Mouse (Mus musculus): ENCODE results near the gene 5730409E04Rik.

The 5730409E04Rik gene

DNA sequence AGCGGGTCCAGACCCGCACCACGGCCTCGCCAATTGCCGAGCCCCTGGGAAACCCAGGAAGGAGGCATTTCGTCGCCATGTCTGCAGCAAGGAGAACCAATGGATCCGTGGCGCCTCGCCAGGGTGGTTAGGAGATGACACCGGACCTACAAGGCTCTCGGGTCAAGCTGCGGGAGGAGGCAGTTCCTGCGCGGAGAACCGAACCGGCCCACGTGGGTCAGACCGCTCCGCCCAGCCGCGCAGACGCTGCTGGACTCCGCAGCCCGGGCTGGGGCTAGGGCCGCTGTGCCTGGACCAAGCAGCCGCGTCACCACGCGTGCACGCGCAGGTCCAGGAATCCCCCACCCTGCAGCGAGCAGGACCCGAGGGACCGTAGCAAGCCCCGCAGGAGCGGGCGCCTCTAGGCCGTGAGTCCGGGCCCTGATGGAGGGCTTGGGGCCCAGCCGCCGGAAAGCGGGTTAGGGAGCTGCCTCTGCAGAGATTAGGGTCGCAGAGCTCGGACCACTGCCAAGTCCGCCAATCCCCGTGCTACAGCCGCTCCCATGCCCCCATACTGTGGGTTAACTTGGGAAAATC, at the start of gene 5730409E04Rik:
TSS of gene 5730409E04Rik (plus strand) at position 213 of the 576 bp plus-strand sequence.
- no peak for DNase-seq (ENCODE audit: low spot score)

DNA sequence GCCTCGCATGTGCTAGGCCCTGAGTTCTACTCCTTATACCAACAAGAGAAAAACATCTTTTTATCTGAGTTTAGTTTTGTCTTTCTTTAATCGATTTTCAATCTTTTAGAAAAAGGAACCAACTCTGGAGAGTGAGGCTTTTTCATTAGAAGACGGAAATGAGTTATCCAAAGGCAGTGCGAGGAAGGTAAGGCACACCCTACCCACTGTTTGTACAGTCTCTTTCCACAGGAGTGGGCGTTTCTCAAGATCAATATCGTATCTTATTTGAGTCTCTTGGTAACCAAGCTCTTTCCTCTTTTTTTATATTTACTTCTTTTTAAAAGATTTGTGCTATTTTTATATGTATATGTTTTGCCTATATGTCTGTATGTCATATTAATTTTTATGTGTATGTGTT, 45.8 kb upstream of the 5730409E04Rik start:
- no peak for DNase-seq (ENCODE audit: low spot score)

DNA sequence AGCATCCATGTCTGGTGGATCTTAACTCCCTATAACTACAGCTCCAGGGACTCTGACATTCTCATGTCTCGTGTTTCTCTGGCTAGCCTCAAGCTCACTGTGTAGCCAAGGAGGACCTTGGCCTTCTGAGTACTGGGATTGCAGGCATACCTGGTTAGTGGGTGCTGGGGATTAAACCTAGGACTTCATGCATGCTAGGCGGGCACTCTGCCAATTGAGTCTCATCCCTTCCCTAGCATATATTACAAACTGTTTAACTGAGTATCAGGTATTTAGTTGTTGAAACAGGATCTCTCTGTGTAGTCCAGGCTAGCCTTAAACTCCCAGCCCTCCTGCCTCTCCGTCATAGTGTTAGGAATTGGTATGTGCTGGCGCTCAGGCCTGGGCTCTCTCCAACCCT, 42.4 kb upstream of the 5730409E04Rik start:
- DNase-seq (ENCODE audit: low spot score): no peak

DNA sequence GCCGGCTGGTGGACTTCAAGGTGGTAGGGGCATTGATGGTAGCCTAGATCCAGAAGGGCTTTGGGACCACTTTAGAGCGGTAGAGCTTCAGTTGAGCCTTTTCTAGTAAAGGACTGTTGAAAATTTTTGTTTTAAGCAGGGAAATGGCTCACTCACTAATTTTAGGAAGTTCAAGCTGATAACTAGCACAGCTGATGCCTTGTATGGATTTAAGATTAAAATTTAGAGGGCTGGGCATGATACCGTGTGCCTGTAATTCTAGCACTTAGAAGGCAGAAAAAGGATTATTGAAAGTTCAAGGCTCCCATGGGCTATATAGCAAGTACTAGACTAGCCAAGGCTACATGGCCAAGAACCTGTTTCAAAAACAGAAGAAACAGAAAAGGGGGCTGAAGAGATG, 39.8 kb upstream of the 5730409E04Rik start:
- DNase-seq (ENCODE audit: low spot score): no peak

DNA sequence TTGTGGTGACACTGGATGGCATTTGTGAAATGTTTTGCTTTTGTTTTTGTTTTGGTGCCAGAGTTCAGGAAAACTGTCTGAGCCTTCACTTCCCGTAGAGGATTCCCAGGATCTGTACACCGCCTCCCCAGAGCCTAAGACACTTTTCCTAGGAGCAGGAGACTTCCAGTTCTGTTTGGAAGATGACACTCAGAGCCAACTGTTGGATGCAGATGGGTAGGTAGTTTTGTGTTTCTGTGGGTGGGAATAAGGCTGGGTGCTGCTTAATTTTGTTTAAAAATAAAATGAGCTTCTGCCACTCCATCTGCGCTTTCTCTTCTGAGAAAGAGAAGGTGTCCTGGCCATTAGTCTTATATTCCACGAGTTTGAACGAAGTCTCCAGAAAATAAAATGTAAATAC, 33.3 kb upstream of the 5730409E04Rik start:
- no peak for DNase-seq (ENCODE audit: low spot score)

DNA sequence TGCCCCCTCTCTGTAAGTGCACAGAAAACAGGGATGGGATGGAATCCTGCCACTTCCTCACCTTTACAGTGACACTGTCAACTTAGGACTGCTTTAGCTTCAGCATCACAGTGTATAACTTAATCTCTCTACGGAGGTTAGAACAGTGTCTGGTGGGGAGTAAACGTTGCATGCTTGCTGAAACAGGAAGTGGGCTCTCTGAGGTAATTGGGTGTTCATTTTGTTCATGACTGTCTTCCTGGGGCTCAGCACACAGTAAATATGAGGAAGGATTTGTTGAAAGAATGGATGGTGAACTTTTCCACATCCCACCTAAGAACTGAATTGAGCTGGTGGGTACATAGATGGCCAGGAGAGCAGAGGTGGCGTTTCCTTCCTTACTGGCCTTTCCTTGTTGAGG, 31.7 kb upstream of the 5730409E04Rik start:
- DNase-seq (ENCODE audit: low spot score): no peak

DNA sequence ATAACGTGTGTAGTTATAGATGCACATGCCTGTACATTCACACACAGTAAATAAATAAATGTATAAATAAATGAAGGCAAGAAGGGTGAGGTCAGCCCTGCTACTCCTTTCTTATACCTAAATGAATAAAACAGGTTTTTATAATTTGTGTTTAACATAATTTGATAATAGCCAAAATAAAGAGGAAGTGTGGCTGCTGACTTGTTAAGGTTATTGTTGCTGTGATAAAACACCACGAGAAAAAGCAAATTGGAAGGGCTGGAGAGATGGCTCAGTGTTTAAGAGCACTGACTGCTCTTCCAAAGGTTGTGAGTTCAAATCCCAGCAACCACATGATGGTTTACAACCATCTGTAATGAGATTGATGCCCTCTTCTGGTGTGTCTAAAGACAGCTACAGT, 30.5 kb upstream of the 5730409E04Rik start:
- DNase-seq (ENCODE audit: low spot score): no peak

DNA sequence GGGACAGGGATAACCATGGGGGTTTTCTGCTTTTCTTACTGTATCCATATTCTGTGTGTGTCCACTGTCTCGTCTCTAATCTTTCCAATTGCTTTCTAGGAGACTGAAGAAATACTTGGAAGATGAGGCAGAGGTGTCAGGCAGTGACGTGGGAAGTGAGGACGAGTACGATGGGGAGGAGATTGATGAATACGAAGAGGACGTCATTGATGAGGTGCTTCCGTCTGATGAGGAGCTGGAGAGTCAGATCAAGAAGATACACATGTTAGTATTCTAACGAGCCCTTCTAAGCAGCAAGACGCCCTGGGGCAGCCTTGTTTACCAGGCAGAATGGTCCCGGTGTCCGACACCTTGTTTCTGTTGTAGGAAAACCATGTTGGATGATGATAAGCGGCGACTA, 23.9 kb upstream of the 5730409E04Rik start:
- no peak for DNase-seq (ENCODE audit: low spot score)

DNA sequence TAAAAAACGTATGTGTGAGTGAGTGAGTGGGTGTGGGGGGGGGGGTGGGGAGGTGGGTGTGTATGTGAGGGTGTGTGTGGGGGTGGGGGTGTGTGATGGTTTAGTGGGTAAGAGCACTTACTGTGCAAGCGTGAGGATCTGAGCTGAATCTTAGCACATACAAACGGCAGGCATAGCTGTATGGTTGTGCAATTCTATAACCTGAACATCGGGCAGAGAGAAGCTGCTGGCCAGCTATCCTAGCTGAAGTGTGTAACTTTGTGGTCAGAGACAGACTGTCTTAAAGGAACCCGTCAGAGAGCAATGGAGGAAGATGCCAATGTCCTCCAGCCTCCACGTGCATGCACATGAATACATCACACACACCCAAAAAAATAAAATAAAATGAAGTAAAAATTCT, 17.6 kb upstream of the 5730409E04Rik start:
- DNase-seq (ENCODE audit: low spot score): no peak

DNA sequence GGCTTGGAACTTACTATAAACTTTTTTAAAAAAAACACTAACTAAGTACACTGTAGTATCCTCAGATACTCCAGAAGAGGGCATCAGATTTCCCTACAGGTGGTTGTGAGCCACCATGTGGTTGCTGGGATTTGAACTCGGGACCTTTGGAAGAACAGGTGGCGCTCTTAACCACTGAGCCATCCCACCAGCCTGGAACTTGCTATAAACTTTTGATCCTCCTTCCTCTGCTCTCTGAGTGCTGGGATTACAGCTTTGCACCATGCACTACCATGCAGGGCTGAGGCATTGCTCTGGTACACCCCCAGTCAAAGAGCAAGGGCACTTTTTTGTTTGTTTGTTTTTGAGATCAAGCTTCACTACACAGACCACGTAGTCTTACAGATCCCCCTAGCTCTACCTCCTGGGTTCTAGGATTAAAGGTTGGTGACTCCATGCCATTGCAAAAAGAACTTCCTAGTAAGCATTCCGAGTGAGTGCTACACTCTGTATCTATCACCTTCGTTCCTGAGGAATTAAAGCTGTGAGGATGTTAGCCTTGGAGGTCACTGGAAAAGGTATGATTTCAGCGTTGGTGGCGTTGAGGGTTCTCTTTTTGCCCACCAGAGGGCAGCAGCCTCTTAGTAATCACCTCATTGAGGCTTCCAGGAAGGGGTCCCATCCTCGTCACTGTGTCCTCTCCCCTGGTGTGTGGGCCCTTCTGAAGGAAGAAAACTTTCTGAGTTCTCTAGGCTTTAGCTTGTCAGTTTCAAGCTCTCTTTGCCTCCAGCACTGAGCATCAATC, 9.5 kb upstream of the 5730409E04Rik start:
- DNase-seq (ENCODE audit: low spot score): peak; percentile 8

DNA sequence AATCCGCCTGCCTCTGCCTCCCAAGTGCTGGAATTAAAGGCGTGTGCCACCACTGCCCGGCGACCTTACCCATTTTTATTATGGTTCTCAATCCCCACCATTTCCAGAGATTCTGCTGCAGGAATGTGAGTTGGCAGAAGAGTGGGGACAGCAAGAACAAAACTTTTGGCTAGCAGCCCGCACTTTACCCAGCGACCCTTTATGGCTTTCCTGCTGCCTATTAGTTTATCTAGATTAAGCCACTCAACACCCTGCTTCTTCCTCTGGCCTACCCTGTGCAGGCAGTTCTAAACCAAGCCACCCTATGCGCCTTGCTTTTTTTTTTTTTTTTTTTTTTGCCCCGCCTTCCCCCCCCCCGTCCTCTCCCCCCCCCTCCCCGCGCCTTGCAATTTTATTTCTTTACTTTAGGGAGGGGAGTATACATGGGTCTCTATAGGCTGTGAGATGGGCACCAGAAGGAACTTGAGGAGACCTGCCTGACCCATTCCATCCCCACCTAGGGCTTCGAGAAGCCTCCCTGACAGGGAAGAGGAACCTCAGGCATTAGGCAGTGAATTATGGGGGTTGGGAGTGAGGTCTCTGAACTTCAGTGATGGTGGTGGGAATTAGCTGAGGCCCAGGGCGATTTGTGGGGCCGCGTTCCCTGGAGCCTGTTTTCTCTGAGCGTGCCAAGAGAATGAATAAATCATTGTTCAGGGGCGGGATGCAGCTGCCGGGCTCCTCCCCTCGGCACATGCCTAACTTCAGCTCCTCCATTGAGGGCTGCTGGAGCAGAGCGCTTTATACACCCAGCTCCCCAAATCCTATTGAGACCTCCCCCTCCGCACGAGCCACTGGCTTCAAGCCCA, 7.8 kb upstream of the 5730409E04Rik start:
- DNase-seq (ENCODE audit: low spot score): no peak

DNA sequence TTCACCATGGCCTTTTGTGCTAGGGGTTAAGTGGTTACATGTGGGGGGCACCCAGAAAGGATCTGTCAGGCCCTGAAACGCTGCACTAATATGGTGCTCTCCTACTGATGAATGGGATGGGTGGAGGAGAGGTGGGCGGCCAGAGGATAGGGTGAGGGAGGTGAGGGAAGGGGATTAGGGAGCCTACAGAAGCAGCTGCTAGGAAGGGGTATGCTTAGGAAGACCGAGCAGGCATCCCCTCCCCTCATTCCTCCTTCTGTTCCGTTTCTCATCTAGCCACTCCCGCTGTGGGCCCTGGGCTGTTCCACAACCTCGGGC, 7.2 kb upstream of the 5730409E04Rik start:
- DNase-seq (ENCODE audit: low spot score): no peak

DNA sequence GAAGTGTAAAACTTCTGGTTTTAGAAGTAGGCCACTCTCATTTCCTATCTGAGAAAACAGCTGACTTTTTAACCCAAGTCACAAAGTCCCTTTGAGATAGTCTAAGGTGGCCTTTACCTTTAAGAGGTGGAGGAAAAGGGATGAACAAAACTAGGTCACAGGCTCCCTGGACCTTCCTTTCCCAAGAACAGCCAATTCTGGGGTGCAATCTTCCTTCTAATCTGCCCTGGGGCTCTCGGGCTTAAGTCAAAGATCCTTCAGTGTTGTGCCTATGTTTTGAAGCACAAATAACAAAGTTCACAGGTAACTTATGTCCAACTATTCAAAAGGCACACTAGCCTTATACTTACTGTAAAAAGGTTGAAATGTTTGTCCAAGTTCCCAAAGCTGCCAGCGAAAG, 5.5 kb upstream of the 5730409E04Rik start:
- no peak for DNase-seq (ENCODE audit: low spot score)

DNA sequence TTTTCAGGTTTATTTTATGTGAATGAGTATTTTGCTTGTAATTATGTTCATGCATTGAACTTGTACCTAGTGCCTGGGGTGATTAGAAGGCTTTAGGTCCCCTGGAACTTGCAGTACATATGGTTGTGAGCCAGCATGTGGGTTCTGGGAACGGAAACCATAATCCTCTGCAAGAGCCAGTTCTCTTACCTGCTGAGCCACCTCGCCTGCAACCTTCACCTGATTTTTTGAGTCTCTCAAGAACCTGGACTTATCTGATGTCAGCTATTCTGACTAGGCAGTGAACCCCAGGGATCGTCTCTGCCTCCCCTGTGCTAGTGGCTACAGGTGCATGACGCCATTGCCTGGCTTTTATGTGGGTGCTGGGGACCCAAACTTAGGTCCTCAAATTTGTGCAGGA, 3.9 kb upstream of the 5730409E04Rik start:
- no peak for DNase-seq (ENCODE audit: low spot score)

DNA sequence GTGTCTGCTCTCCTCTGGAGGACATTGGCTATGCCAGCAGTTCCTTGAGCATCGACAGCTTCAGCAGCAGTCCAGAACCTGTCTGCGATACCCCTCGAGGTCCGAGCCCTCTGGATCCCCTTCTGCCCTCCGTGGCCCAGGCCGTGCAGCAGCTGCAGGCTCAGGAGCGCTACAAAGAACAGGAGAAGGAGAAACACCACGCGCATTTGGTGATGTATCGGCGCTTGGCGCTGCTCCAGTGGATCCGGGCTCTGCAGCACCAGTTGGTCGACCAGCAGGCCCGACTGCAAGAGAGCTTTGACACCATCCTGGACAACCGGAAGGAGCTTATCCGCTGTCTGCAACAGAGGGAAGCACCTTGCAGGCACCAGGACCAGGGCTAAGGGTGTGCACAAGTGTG, 2.4 kb downstream of the 5730409E04Rik start:
- DNase-seq (ENCODE audit: low spot score): no peak

DNA sequence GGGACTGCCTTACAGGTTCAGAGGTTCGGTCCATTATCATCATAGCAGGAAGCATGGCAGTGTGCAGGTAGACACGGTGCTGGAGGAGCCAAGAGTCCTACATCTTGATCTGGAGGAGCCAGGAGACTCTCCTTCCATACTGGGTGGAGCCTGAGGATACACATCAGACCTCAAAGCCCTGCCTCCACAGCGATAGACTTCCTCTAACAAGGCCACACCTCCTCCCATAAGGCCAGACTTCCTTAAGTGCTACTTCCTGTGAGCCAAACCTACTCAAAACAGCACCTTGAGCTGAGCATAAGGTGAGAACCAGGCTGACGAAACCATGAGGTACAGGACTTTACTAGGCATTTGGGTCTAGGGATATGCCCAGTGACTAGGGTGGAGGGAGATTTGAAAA, 6.7 kb downstream of the 5730409E04Rik start:
- DNase-seq (ENCODE audit: low spot score): no peak

DNA sequence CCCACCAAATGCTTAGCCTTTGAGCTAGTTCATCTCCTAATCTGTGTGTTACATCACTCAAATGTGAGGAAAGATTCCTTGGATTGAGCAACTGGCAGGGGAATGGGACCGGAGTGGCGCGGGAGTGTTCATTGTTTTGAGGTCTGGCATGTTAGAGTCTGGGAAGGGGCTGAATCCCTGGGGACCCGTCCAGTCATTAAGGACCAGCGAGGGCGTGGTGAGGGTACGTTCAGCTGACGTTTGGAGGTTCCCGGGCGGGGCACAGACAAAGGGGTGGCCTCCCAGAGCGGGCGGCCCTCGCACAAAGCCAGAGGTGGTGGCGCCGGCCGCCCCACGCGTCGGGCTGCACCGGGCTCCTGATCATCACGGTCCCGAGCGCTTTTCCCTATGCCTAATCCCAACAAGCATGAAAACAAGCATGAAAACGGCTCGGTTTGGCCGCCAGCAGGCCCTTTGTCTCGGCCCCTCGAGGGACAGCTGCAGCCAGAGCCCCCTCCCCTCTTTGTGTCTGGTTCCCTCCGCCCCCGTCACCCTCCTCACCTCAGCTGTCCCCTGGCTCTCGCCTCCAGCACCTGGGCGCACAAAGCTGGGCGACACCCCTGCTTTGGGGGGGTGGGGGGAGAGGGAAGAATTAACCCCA, 10.2 kb downstream of the 5730409E04Rik start:
- DNase-seq (ENCODE audit: low spot score): no peak

DNA sequence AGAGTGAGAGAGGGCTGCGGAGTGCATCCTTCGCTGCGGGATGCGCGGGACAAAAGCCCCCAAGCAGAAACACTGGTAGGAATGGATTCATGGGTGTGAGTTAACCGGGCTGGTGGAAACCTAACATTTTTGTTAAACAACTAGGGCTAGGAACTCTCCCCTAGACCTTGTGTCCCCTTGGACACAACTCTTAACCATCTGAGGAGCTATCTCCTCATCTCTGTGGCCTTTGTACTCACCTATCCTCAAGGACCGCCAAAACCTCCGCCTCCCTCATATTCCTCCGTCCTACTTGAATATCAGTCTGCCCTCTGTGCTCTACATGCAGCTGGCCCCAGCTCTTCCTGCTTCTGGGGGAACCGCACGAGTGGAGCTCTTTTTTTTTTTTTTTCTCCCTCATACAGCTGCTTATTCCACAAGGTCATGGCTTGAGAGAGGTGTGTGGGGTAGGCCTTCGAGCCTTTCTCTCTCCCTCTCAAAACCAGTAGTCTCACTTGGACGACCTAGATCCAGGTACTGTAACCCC, 10.8 kb downstream of the 5730409E04Rik start:
- no peak for DNase-seq (ENCODE audit: low spot score)

DNA sequence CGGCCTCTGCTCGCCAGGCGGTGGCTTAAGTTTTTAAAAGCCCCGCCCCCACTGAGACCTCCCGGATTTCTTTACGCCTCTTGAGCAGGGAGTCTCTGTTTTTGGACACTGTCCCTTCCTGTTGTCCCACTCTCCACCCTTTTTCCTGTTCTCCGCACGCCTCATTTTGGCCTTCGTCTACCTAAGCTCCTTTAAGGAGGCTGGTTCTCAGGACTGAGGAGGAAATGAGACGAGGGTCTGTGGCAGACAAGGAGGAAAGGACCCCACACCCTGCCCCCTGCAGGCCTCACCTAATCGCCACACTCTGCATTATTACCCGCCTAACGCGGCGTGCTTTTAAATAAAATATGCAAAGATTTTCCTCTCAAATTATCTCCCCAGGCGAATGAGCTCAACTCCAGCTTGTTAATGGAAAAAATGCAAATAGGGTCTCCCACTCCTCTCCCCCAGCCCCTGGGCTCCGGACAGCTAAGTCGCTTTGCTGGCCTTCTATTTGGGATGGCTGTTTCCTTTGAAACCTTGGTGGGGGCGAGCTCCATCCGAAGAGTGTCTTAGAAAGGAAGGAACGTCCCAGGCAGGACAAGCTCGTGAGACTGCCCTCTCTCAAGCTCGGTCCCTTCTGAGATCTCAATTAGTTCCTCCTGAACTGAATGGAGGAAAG, 17.5 kb downstream of the 5730409E04Rik start:
- no peak for DNase-seq (ENCODE audit: low spot score)

DNA sequence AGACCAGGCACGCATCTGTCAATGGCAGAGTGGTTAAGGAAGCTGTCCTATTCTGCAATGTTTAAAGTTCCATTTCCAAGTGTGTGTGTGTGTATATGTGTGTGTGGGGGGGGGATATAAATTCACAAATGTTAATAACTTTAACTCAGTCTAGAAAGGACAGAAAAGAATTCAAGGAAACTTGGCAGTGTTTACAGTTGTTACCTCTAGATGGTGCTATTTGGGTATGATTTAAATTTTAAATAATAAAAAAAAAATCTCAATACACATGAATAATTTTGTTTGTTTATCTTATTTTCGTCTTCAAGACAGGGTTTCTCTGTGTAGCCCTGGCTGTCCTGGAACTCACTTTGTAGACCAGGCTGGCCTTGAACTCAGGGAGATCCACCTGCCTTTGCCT, 22.3 kb downstream of the 5730409E04Rik start:
- DNase-seq (ENCODE audit: low spot score): no peak

DNA sequence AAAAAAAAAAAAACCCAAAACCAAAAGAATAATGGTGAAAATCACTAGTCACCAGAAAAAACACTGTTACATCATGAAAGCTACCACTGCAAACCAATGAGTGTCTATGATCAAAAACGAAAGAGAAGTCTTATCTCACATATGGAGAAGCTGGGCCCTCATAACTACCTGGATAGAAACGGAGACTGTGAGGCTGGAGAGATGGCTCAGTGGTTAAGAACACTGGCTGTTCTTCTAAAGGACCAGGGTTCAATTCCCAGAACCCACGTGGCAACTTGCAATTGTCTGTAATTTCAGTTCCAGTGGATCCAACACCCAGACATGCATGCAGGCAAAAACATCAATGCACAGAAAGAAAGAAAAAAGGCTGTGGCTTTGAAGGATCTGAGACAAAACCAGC, 23.1 kb downstream of the 5730409E04Rik start:
- no peak for DNase-seq (ENCODE audit: low spot score)

DNA sequence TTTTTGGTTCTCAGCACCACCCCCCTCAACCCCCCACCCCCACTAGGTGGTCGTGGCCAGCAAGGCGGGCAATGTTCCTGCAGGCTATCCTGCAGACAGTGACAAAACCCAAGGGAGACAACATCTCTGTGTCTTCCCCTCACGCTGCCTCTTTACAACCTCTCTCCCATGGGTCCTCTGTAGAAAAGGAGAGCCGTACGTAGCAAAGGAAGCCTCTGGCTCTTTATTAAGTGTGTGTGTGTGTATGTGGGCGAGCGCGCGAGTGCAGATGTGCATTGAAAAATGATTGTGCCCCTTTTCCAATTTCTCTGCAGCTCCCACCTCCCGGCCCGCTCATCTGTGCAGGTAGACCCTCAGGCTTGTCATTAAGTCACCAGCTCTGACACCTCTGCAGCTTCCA, 26.7 kb downstream of the 5730409E04Rik start:
- DNase-seq (ENCODE audit: low spot score): no peak
